Mouse (Mus musculus): Measurements from ENCODE around the gene Klk1b4.

GRCm38 (mm10) chr7:44253023-44253616, 45.9 kb downstream of the Klk1b4 start:
- TF ChIP-seq EP300 (IDR thresholded peaks at IDR 0.05; ENCODE audit: insufficient read depth, low read depth, low read length) (no peak), CTCF (IDR thresholded peaks at IDR 0.05) (no peak), POLR2A (IDR thresholded peaks at IDR 0.05; ENCODE audit: insufficient read depth, low read depth, low read length) (no peak)

Data from heart, adult 2 months (tissue).